Mouse (Mus musculus): ENCODE data around the gene Wipi1.

DNA sequence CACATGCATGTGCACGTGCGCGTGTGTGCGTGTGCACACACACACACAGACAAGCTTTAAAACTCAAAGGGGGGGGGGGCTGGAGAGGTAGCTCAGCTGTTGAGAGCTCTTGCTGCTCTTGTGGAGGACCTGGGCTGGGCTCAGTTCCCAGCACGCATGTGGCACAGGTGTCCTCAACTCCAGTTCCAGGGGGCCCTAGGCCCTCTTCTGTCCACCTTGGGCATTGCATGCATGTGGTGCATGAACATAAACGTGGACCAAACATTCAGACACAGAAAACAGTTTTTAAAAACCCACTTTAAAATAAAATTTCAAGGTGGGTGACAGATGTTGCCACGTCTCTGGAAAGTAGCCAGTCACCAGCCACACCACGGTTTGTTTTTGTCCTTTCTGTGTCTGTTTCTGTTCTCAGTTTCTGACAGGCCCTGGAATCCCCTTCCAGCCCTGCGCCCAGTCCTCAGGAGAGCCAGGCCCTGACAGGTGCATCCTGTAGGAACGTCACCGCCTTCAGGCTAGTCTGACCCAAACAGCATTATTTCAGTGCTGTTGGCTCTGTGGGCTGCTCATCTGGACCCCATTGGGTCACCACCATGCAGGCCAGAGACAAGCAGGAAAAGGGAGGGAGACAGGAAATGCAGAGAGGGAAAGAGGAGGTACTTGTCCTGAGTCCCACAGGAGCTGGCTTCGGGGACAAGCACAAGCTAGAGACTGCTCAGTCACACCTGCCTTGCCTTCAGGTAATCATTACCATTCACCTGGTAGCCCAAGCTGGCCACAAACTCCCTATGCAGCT lies 12.8 kb downstream of the Wipi1 start:
- TF ChIP-seq CTCF (IDR thresholded peaks at IDR 0.05; ENCODE audit: low read depth) (peak; percentile 48), EP300 (IDR thresholded peaks at IDR 0.05; ENCODE audit: low read depth) (no peak)
